Mouse (Mus musculus) CD8-positive naive resting alpha-beta T cell, adult 2 months (primary cell): Measurements from ENCODE around the gene Fbxw10.

Experiments used
- DNase-seq, 2 experiments: peaks; one replicate each; pipeline ENCODE4 v3.0.0; 2022; ENCODE audit warnings: low read depth in 2 of 2, low spot score in 2 of 2

Gene Fbxw10

GRCm38 (mm10) chr11:62831906-62832305 lies 15.0 kb upstream of the Fbxw10 start:
- DNase-seq = no peak

- DNase-seq = no peak
Measured at GRCm38 (mm10) chr11:62844562-62844961, 2.3 kb upstream of the Fbxw10 start.

GRCm38 (mm10) chr11:62845730-62846129 lies 1.1 kb upstream of the Fbxw10 start:
- DNase-seq = no peak

GRCm38 (mm10) chr11:62847655-62848191 lies 854 bp downstream of the Fbxw10 start:
- DNase-seq = no peak

- DNase-seq = no peak
Measured at GRCm38 (mm10) chr11:62848301-62848700, 1.4 kb downstream of the Fbxw10 start.

GRCm38 (mm10) chr11:62851199-62851598 lies 4.3 kb downstream of the Fbxw10 start:
- no peak for DNase-seq

GRCm38 (mm10) chr11:62853334-62853733 lies 6.5 kb downstream of the Fbxw10 start:
- no peak for DNase-seq

GRCm38 (mm10) chr11:62865562-62865961 lies 18.7 kb downstream of the Fbxw10 start:
- no peak for DNase-seq

- DNase-seq = no peak
Measured at GRCm38 (mm10) chr11:62866685-62867084, 19.8 kb downstream of the Fbxw10 start.

GRCm38 (mm10) chr11:62869201-62869600 lies 22.3 kb downstream of the Fbxw10 start:
- DNase-seq = no peak

- DNase-seq = no peak
Measured at GRCm38 (mm10) chr11:62869715-62870371, 23.0 kb downstream of the Fbxw10 start.

GRCm38 (mm10) chr11:62873479-62873878 lies 26.6 kb downstream of the Fbxw10 start:
- no peak for DNase-seq

- no peak for DNase-seq
Measured at GRCm38 (mm10) chr11:62875696-62876095, 28.8 kb downstream of the Fbxw10 start.

GRCm38 (mm10) chr11:62876445-62876844 lies 29.6 kb downstream of the Fbxw10 start:
- DNase-seq = no peak

- no peak for DNase-seq
Measured at GRCm38 (mm10) chr11:62877391-62877790, 30.5 kb downstream of the Fbxw10 start.

- DNase-seq = no peak
Measured at GRCm38 (mm10) chr11:62878728-62879127, 31.9 kb downstream of the Fbxw10 start.

GRCm38 (mm10) chr11:62879220-62880048 lies 32.6 kb downstream of the Fbxw10 start, which contains the start of gene Tvp23b:
Gene Tvp23b (plus strand): TSS chr11:62879455.
- DNase-seq = peak; percentile 97 to 99

GRCm38 (mm10) chr11:62883407-62883806 lies 36.5 kb downstream of the Fbxw10 start:
- no peak for DNase-seq

GRCm38 (mm10) chr11:62885323-62885722 lies 38.5 kb downstream of the Fbxw10 start:
- no peak for DNase-seq

- DNase-seq = no peak
Measured at GRCm38 (mm10) chr11:62890796-62891195, 43.9 kb downstream of the Fbxw10 start.

GRCm38 (mm10) chr11:62891763-62892162 lies 44.9 kb downstream of the Fbxw10 start:
- DNase-seq = no peak

- DNase-seq = peak; percentile 23 to 54
Measured at GRCm38 (mm10) chr11:62901699-62902323, 54.9 kb downstream of the Fbxw10 start.
